Mouse (Mus musculus): ENCODE measurements around the gene Notch1. TPM values are rescaled to one million over a fixed set of nuclear protein-coding genes. Genes with fewer than 3 reads are reported as not detected.

The Notch1 gene
- polyA plus RNA-seq, 1 experiment: 16.1 TPM

- peaks cover 11% of the 10 kb centered on the region for H3K36me3 ChIP-seq (ENCODE audit: control insufficient read depth, insufficient read depth, low read length)
- WGBS: 94% methylated on average over 2 of the region's 2 CpGs
- H3K4me1 ChIP-seq (ENCODE audit: control insufficient read depth, insufficient read depth, low read length): peaks cover 4% of the 10 kb centered on the region; the same call in 1 of the 2 replicates
- no peak overlapping the region for H3K4me3 ChIP-seq (ENCODE audit: insufficient read depth, low read depth, low read length)
- no peak overlapping the region for H3K27ac ChIP-seq (ENCODE audit: insufficient read depth, low read depth, low read length)
- H3K27me3 ChIP-seq (replicated peaks; ENCODE audit: control insufficient read depth, insufficient read depth, low read length): no peaks in the 10 kb centered on the region
- no peak for TF ChIP-seq POLR2A (IDR thresholded peaks at IDR 0.05; ENCODE audit: low read depth, low read length)
- no peak for TF ChIP-seq CTCF (conservative IDR thresholded peaks at IDR 0.05; ENCODE audit: insufficient read depth, insufficient read length, low read depth, low read length)
- no peak for DNase-seq
Measured at GRCm38 (mm10) chr2:26421969-26422368, 94.5 kb downstream of the Notch1 start.

- H3K27me3 ChIP-seq (replicated peaks; ENCODE audit: control insufficient read depth, insufficient read depth, low read length): no peaks in the 10 kb centered on the region
- no peak overlapping the region for H3K4me3 ChIP-seq (ENCODE audit: insufficient read depth, low read depth, low read length)
- DNase-seq: no peak
- no peaks in the 10 kb centered on the region; the same call in 1 of the 2 replicates for H3K4me1 ChIP-seq (ENCODE audit: control insufficient read depth, insufficient read depth, low read length)
- H3K27ac ChIP-seq (ENCODE audit: insufficient read depth, low read depth, low read length): no peak overlapping the region
- WGBS: 86% methylated on average over 1 of the region's 1 CpGs
- peaks cover 11% of the 10 kb centered on the region for H3K36me3 ChIP-seq (ENCODE audit: control insufficient read depth, insufficient read depth, low read length)
- no peak for TF ChIP-seq POLR2A (IDR thresholded peaks at IDR 0.05; ENCODE audit: low read depth, low read length)
- TF ChIP-seq CTCF (conservative IDR thresholded peaks at IDR 0.05; ENCODE audit: insufficient read depth, insufficient read length, low read depth, low read length): no peak
Measured at GRCm38 (mm10) chr2:26418120-26418519, 98.3 kb downstream of the Notch1 start.

GRCm38 (mm10) chr2:26417066-26417465 lies 99.4 kb downstream of the Notch1 start:
- Histone ChIP-seq H3K4me1 (ENCODE audit: control insufficient read depth, insufficient read depth, low read length) (no peaks in the 10 kb centered on the region), H3K4me3 (ENCODE audit: insufficient read depth, low read depth, low read length) (no peak overlapping the region), H3K27ac (ENCODE audit: insufficient read depth, low read depth, low read length) (no peak overlapping the region), H3K36me3 (ENCODE audit: control insufficient read depth, insufficient read depth, low read length) (peaks cover 11% of the 10 kb centered on the region), H3K27me3 (replicated peaks; ENCODE audit: control insufficient read depth, insufficient read depth, low read length) (no peaks in the 10 kb centered on the region)
- no peak for TF ChIP-seq CTCF (conservative IDR thresholded peaks at IDR 0.05; ENCODE audit: insufficient read depth, insufficient read length, low read depth, low read length)
- no peak for TF ChIP-seq POLR2A (IDR thresholded peaks at IDR 0.05; ENCODE audit: low read depth, low read length)
- DNase-seq: no peak

GRCm38 (mm10) chr2:26410931-26411411 lies 105.5 kb downstream of the Notch1 start:
- DNase-seq: peak; percentile 71
- no peaks in the 10 kb centered on the region for H3K27me3 ChIP-seq (replicated peaks; ENCODE audit: control insufficient read depth, insufficient read depth, low read length)
- H3K27ac ChIP-seq (ENCODE audit: insufficient read depth, low read depth, low read length): peak overlapping the region; percentile 96
- TF ChIP-seq CTCF (conservative IDR thresholded peaks at IDR 0.05; ENCODE audit: insufficient read depth, insufficient read length, low read depth, low read length) (no peak), POLR2A (IDR thresholded peaks at IDR 0.05; ENCODE audit: low read depth, low read length) (no peak)
- H3K36me3 ChIP-seq (ENCODE audit: control insufficient read depth, insufficient read depth, low read length): peaks cover 6% of the 10 kb centered on the region
- WGBS: 14% methylated on average over 5 of the region's 5 CpGs
- peaks cover 29% of the 10 kb centered on the region for H3K4me1 ChIP-seq (ENCODE audit: control insufficient read depth, insufficient read depth, low read length)
- H3K4me3 ChIP-seq (ENCODE audit: insufficient read depth, low read depth, low read length): no peak overlapping the region

GRCm38 (mm10) chr2:26410091-26410490 lies 106.4 kb downstream of the Notch1 start:
- H3K4me3 ChIP-seq (ENCODE audit: insufficient read depth, low read depth, low read length): no peak overlapping the region
- H3K4me1 ChIP-seq (ENCODE audit: control insufficient read depth, insufficient read depth, low read length): peaks cover 29% of the 10 kb centered on the region
- no peaks in the 10 kb centered on the region for H3K27me3 ChIP-seq (replicated peaks; ENCODE audit: control insufficient read depth, insufficient read depth, low read length)
- no peak for TF ChIP-seq CTCF (conservative IDR thresholded peaks at IDR 0.05; ENCODE audit: insufficient read depth, insufficient read length, low read depth, low read length)
- TF ChIP-seq POLR2A (IDR thresholded peaks at IDR 0.05; ENCODE audit: low read depth, low read length): no peak
- no peak for DNase-seq
- peak overlapping the region; percentile 72 for H3K27ac ChIP-seq (ENCODE audit: insufficient read depth, low read depth, low read length)
- H3K36me3 ChIP-seq (ENCODE audit: control insufficient read depth, insufficient read depth, low read length): no peaks in the 10 kb centered on the region; the same call in 1 of the 2 replicates
- WGBS: 51% methylated on average over 5 of the region's 5 CpGs

- H3K4me3 ChIP-seq (ENCODE audit: insufficient read depth, low read depth, low read length): no peak overlapping the region
- WGBS: 55% methylated on average over 3 of the region's 3 CpGs
Measured at GRCm38 (mm10) chr2:26409362-26409761, 107.1 kb downstream of the Notch1 start.

DNA sequence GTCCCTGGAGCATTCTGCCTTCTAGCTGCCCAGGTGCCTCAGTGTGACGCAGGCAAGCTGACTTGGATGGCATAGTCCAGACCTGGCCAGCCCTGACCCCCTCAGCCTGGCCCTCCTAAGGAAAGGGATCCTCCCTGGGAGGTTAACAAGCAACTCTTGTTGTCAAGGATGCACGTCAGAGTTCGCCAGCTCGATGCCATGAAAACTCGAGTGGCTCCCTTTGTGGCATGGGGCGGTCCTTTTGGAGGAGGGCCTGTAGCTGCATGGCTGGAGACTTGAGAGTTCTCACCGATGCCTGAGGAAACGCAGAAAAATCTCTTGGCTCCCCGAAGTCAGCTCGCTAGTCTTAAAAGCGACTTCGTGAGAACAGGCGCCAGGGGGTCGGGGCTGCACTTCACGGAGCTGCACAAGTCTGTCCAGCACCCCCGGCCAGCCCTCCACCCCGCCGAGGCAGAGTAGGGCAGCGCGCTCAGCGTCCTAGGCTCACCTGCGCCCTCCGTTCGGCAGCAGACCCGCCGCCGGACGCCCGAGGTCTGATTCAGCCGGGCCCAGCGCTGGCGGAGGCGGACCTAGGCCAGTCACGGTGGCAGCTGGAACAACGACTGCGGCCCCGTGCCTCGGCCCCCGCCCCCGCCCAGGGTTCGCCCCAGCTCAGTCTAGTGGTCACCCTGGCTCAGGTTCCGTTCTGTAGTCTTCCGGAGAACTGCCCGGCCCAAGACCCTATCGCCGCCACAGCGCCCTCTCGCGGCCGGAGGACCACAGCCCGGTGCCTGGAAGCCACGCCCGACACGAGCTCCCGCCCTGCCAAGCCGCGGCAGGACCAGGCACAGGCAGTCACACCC lies 107.7 kb downstream of the Notch1 start, which contains the start of gene Inpp5e:
TSS of gene Inpp5e (minus strand) at position 689 of the 842 bp plus-strand sequence.
- Histone ChIP-seq H3K27me3 (replicated peaks; ENCODE audit: control insufficient read depth, insufficient read depth, low read length) (no peaks in the 10 kb centered on the region), H3K27ac (ENCODE audit: insufficient read depth, low read depth, low read length) (peak within 1 kb of the TSS; percentile 86), H3K4me3 (ENCODE audit: insufficient read depth, low read depth, low read length) (peak within 1 kb of the TSS; percentile 70), H3K36me3 (ENCODE audit: control insufficient read depth, insufficient read depth, low read length) (no peaks in the 10 kb centered on the region), H3K4me1 (ENCODE audit: control insufficient read depth, insufficient read depth, low read length) (peaks cover 29% of the 10 kb centered on the region)
- under 1% methylated on average over 57 of the region's 57 CpGs for WGBS
- peak; percentile 98 for DNase-seq
- TF ChIP-seq POLR2A (IDR thresholded peaks at IDR 0.05; ENCODE audit: low read depth, low read length): peak; percentile 7
- TF ChIP-seq CTCF (conservative IDR thresholded peaks at IDR 0.05; ENCODE audit: insufficient read depth, insufficient read length, low read depth, low read length): peak; percentile 89

More at GRCm38 (mm10) chr2:26409362-26409761, 107.1 kb downstream of the Notch1 start:
- no peak for DNase-seq
- no peak for TF ChIP-seq POLR2A (IDR thresholded peaks at IDR 0.05; ENCODE audit: low read depth, low read length)
- no peak for TF ChIP-seq CTCF (conservative IDR thresholded peaks at IDR 0.05; ENCODE audit: insufficient read depth, insufficient read length, low read depth, low read length)
- Histone ChIP-seq H3K27ac (ENCODE audit: insufficient read depth, low read depth, low read length) (0 out of 2 replicates have a peak overlapping the region, but pooled peaks have one; percentile 11), H3K27me3 (replicated peaks; ENCODE audit: control insufficient read depth, insufficient read depth, low read length) (no peaks in the 10 kb centered on the region), H3K4me1 (ENCODE audit: control insufficient read depth, insufficient read depth, low read length) (peaks cover 29% of the 10 kb centered on the region), H3K36me3 (ENCODE audit: control insufficient read depth, insufficient read depth, low read length) (no peaks in the 10 kb centered on the region; the same call in 1 of the 2 replicates)

Other genes with a start within 250 kb of the Notch1 start
- 0.02 and 0.12 TPM in 2 replicates for gene Ccdc187, start 222.1 kb downstream of the Notch1 start, polyA plus RNA-seq (2012; rRNA removed)
- gene Gpsm1, start 201.1 kb downstream of the Notch1 start, polyA plus RNA-seq (2012; rRNA removed): 9.3 and 13.1 TPM in 2 replicates
- 26.9 and 28.8 TPM in 2 replicates for gene Dnlz, start 164.6 kb downstream of the Notch1 start, polyA plus RNA-seq (2012; rRNA removed)
- 2.1 and 2.5 TPM in 2 replicates for gene Card9, start 155.7 kb downstream of the Notch1 start, polyA plus RNA-seq (2012; rRNA removed)
- 21.9 and 25.2 TPM in 2 replicates for gene Snapc4, start 136.0 kb downstream of the Notch1 start, polyA plus RNA-seq (2012; rRNA removed)
- gene Entr1, start 127.3 kb downstream of the Notch1 start, polyA plus RNA-seq (2012; rRNA removed): 102 and 110 TPM in 2 replicates
- gene Pmpca, start 127.3 kb downstream of the Notch1 start, polyA plus RNA-seq (2012; rRNA removed): 50.6 and 54.0 TPM in 2 replicates
- 28.2 and 37.5 TPM in 2 replicates for gene Inpp5e, start 107.5 kb downstream of the Notch1 start, polyA plus RNA-seq (2012; rRNA removed)
- gene Sec16a, start 71.4 kb downstream of the Notch1 start, polyA plus RNA-seq (2012; rRNA removed): 71.1 and 87.5 TPM in 2 replicates
- gene Egfl7, start 63.4 kb upstream of the Notch1 start, polyA plus RNA-seq (2012; rRNA removed): 297 and 304 TPM in 2 replicates
- not detected in 2 replicates for gene Gm20532, start 70.0 kb upstream of the Notch1 start, polyA plus RNA-seq (2012; rRNA removed)
- gene Agpat2, start 87.8 kb upstream of the Notch1 start, polyA plus RNA-seq (2012; rRNA removed): 165 and 192 TPM in 2 replicates
- 12.2 and 14.5 TPM in 2 replicates for gene Fam69b, start 111.8 kb upstream of the Notch1 start, polyA plus RNA-seq (2012; rRNA removed)
- gene Lcn4, start 154.6 kb upstream of the Notch1 start, polyA plus RNA-seq (2012; rRNA removed): 0.34 TPM in 1 of 2 replicates, not detected in the other

Data from kidney, adult 2 months (tissue).